Mouse (Mus musculus) kidney, embryonic 16.5 days (tissue): ENCODE results near the gene Supt6. TPM values are rescaled to one million over a fixed set of nuclear protein-coding genes. Genes with fewer than 3 reads are reported as not detected.

Experiments
- ATAC-seq: fragments of 200-750 bp; cut with Nextera tagmentation; 2 replicates; pipeline ENCODE4 v1.8.0; 2017; ENCODE audit warnings: moderate TSS enrichment; ENCODE audit not compliant: low FRiP score, low TSS enrichment
- H3K27ac ChIP-seq: fragments of 300-500 bp; sonication (generic); 2 replicates; pipeline ENCODE4 v1.5.1; 2014; ENCODE audit warnings: low read length
- H3K27me3 ChIP-seq: fragments of 300-500 bp; sonication (generic); 2 replicates; pipeline ENCODE4 v1.6.1; 2014; ENCODE audit warnings: low read length, control low read depth, mixed read lengths; ENCODE audit not compliant: insufficient read depth
- H3K36me3 ChIP-seq: fragments of 300-500 bp; sonication (generic); 2 replicates; pipeline ENCODE4 v1.6.1; 2014; ENCODE audit warnings: low read length, control low read depth, mixed read lengths; ENCODE audit not compliant: insufficient read depth
- H3K4me1 ChIP-seq: fragments of 300-500 bp; sonication (generic); 2 replicates; pipeline ENCODE4 v1.6.1; 2014; ENCODE audit warnings: low read length, control low read depth, mixed read lengths; ENCODE audit not compliant: insufficient read depth
- H3K4me2 ChIP-seq: fragments of 300-500 bp; sonication (generic); replicated peaks from 2 replicates; pipeline ENCODE4 v1.6.1; 2014; ENCODE audit warnings: low read depth, low read length
- H3K4me3 ChIP-seq: fragments of 300-500 bp; sonication (generic); 2 replicates; pipeline ENCODE4 v1.5.1; 2014; ENCODE audit warnings: mild to moderate bottlenecking, low read length
- H3K9ac ChIP-seq: fragments of 300-500 bp; sonication (generic); replicated peaks from 2 replicates; pipeline ENCODE4 v1.6.1; 2014; ENCODE audit warnings: low read length
- H3K9me3 ChIP-seq: fragments of 300-500 bp; sonication (generic); 2 replicates; pipeline ENCODE4 v1.6.1; 2016; ENCODE audit warnings: low read length, control low read depth
- WGBS: fragments of 180-500 bp; shearing (Covaris S2); extraction: QIAGEN DNeasy Blood & Tissue Kit; methylation state at CpG from one replicate; pipeline ENCODE4 v1.1.7; 2014; 5-methylcytosine and 5-hydroxymethylcytosine counted together
- polyA plus RNA-seq: library from polyadenylated mRNA; unstranded; fragments of >200 nt; fragmentation: Nextera tagmentation; extraction: Ambion mirVana; gene quantifications from 2 replicates; pipeline ENCODE4 v1.2.1, GENCODE M21; 2015

Gene Supt6
- polyA plus RNA-seq, 1 experiment from 2014 or later, result 31.5 TPM

DNA sequence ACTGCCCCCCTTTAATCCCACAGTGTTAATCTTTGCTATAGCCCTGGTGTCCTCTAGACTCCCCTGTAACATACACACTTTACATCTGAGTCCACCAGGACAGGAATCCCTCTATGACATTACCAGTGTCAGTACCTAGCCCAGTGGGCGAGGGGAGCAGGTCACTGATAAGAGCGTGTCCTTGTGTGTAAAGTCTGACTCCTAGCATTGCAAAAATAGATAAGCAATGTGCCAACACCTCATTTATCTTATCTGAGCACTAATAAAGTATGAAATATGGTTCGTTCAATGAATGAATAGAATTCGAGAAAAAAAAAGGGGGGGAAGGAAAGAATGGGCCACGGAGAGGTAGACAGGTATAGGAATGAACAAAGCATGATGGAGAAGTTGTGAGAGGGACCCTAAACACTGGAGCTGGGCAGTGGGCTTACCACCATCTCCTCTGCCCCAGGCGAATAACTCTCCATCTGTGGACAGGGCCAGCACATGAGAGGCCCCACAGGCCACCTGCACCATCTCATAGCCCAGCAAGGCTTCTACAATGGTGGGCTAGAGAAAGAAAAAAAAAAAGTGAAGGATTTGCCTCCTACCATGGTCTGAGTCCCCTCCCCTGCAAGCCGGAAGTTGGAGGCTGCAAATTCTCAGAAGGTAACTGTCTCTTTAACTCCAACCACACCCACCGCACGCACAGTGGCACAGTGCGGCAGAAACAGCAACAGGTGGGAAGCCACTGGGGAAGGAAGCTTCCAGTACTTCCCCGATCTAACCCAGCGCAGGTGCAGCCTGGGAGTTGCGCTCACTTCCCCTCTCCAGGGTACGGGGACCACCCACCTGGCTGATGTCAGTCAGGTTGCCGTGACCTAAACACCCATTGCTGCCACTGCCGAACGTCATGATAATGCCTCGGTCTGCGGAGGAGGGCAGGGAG, 77.0 kb downstream of the Supt6 start:
- Histone ChIP-seq H3K9ac (peak overlapping the region; percentile 38), H3K9me3 (no peaks in the 10 kb centered on the region), H3K27ac (no peak overlapping the region), H3K4me2 (peak overlapping the region; percentile 34; the same call in 1 of the 2 replicates), H3K4me3 (no peak overlapping the region), H3K4me1 (peaks cover 18% of the 10 kb centered on the region), H3K27me3 (no peaks in the 10 kb centered on the region), H3K36me3 (0 out of 2 replicates have a peak, but pooled peaks cover 5% of the 10 kb centered on the region)
- 55% methylated on average over 19 of the region's 19 CpGs for whole genome bisulfite sequencing
- no peak for ATAC-seq

DNA sequence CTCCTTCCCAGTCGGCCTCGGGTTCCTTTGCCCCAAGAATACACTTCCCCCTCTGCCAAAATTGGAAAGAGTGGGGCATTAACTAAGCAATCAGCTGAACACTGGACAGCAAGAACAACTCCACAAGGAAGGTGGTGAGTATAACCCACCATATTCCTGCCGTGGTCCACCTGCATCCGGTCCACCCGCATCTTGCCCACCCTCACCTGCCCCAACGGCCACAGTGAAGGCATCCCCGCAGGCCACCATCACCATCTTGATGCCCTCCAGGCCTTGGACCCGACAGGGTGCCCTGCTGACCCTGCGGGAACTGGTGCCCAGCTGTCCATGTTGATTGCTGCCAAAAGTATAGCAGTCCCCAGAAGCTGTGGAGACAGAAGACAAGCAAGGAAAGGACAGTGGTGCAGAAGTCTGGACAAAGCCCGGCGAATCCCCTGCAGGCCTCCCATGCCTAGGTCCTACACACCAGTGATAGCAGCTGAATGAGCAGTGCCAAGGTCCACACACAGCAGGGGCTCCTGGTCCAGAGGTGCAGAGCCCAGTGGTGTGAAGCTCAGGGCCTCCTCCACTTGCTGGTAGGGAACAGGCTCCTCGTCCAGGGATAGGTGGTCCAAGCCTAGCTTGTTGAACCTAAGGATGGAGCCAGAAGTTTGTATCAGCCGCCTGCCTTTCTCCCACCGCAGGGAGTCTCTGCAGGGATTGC, 78.4 kb downstream of the Supt6 start:
- H3K4me2 ChIP-seq, result no peak overlapping the region
- no peak overlapping the region for H3K27ac ChIP-seq

DNA sequence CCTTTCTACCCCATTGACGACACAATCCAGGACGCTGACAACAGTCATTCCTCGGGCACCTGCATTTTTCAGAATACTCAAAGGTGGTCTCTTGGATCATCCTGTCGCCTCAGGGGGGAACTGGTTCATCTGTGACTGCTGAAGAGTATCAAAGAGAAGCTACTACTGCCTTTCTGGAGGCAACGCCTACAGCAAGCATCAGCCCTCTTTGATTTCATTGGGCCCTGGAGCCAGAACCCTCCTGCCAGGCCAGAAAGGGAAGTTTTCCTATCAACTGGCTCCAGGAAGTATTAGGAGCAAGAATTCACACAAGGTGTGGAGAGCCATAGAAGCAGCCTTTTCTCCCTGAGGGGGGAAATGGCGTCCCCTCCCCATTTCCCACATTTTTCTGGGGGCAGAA, 79.1 kb downstream of the Supt6 start:
- Histone ChIP-seq H3K4me1 (peaks cover 36% of the 10 kb centered on the region), H3K27me3 (no peaks in the 10 kb centered on the region), H3K4me3 (no peak overlapping the region), H3K27ac (peak overlapping the region; percentile 97; the same call in 1 of the 2 replicates), H3K9me3 (no peaks in the 10 kb centered on the region), H3K36me3 (peaks cover 12% of the 10 kb centered on the region), H3K9ac (no peak overlapping the region), H3K4me2 (no peak overlapping the region)
- no peak for ATAC-seq
- 64% methylated on average over 6 of the region's 6 CpGs for WGBS

More for the DNA sequence above, 78.4 kb downstream of the Supt6 start:
- H3K36me3 ChIP-seq, result 0 out of 2 replicates have a peak, but pooled peaks cover 5% of the 10 kb centered on the region
- no peaks in the 10 kb centered on the region for H3K27me3 ChIP-seq
- 92% methylated on average over 14 of the region's 14 CpGs for WGBS
- H3K4me3 ChIP-seq, result no peak overlapping the region
- peaks cover 30% of the 10 kb centered on the region for H3K4me1 ChIP-seq
- no peak for ATAC-seq
- H3K9ac ChIP-seq, result no peak overlapping the region
- no peaks in the 10 kb centered on the region for H3K9me3 ChIP-seq

DNA sequence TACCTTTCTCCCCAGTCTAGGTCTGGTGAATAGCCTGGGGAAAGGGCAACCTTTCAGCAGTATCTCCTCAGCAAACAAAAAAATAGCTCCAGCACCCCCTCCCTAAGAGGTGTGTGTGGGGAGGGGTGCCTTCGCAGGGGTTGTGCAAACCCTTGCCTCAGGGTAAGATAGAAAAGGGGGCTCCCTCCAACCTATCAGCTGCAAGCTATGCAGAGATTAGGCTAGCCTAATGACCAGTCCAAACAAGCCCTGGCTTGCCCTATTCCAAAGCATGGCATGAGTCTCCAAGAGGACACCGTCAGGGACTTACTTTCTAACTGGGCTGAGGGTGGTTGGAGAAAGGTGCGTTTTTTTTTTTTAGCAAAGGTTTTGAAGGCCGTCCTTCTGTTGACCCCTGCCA, 79.6 kb downstream of the Supt6 start:
- Histone ChIP-seq H3K27ac (peak overlapping the region; percentile 97), H3K4me2 (peak overlapping the region; percentile 84), H3K9me3 (no peaks in the 10 kb centered on the region), H3K4me3 (peak overlapping the region; percentile 100), H3K9ac (peak overlapping the region; percentile 99), H3K36me3 (peaks cover 14% of the 10 kb centered on the region), H3K4me1 (peaks cover 36% of the 10 kb centered on the region), H3K27me3 (no peaks in the 10 kb centered on the region)
- ATAC-seq, result no peak
- 44% methylated on average over 4 of the region's 4 CpGs for WGBS

DNA sequence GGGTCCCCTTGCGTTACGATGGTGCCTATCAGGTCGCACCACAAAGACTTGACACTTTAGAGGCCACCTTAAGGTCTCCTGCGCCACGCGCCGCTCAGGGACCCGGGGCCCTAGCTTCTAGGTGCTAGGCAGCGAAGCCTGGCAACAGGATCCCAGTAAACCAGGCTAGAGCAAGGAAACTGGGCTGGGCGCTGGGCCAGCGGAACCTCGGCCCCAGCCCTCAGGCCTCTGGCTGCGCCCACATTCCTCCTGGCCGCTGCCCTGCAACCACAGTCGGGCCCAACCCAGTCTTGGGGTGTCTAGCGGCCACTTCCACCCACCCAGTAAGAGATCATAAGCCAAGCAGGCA, 80.1 kb downstream of the Supt6 start:
- peaks cover 35% of the 10 kb centered on the region for H3K4me1 ChIP-seq
- H3K9me3 ChIP-seq, result no peaks in the 10 kb centered on the region
- H3K4me3 ChIP-seq, result peak overlapping the region; percentile 100
- H3K27me3 ChIP-seq, result no peaks in the 10 kb centered on the region
- peak overlapping the region; percentile 99 for H3K9ac ChIP-seq
- H3K27ac ChIP-seq, result peak overlapping the region; percentile 97
- peak; percentile 7; the same call in 1 of the 2 replicates for ATAC-seq
- under 1% methylated on average over 16 of the region's 16 CpGs for WGBS
- peak overlapping the region; percentile 84 for H3K4me2 ChIP-seq
- peaks cover 15% of the 10 kb centered on the region for H3K36me3 ChIP-seq

DNA sequence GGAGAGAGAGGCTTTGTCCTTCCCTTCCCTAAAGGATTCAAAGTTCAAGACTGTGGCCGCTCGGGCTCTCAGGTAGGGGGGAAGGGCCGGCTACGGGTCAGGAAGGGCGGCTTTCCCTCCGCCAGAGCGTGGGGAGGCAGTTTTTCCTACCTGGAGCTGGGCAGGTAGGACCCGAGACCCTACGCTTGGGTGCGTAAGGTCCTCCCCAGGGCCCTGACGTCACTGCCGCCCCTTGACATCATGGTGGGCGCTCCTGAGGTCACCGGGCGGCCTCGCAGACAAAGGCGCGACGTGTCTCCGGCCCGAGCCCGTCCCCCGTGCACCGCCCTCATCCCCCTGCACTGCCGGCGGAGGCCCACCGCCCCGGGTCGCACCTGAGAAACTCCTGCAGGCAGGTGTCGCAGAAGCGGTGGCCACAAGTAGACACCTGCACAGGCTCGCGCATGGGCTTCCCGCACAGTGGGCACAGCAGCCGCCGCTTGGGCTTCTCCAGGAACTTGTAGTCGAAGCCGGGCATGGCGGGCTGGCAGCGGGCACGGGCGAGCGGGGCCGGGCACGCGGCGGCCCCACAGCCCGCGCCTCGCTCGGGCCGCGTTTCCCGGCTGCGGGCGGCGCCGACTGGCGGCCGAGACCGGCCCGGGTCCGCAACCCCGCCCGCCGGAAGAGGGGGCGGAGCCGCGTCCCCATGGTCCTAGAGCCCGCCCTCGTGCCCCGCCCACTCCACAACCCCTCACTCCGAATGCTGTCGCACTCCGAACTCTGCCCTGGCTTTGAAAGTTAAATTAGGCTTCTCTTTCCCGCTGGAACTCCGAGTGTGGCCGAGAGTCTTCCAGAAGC, 80.6 kb downstream of the Supt6 start, which contains the start of gene Traf4:
Traf4 (minus strand) TSS at position 666 of the 837 bp plus-strand sequence.
- peaks cover 33% of the 10 kb centered on the region for H3K4me1 ChIP-seq
- peak within 1 kb of the TSS; percentile 97 for H3K27ac ChIP-seq
- peaks cover 20% of the 10 kb centered on the region for H3K36me3 ChIP-seq
- WGBS, result under 1% methylated on average over 71 of the region's 78 CpGs
- H3K9ac ChIP-seq, result peak within 1 kb of the TSS; percentile 99
- H3K4me2 ChIP-seq, result peak within 1 kb of the TSS; percentile 84
- H3K27me3 ChIP-seq, result no peaks in the 10 kb centered on the region
- H3K4me3 ChIP-seq, result peak within 1 kb of the TSS; percentile 100
- no peaks in the 10 kb centered on the region for H3K9me3 ChIP-seq
- ATAC-seq, result peak; percentile 80

DNA sequence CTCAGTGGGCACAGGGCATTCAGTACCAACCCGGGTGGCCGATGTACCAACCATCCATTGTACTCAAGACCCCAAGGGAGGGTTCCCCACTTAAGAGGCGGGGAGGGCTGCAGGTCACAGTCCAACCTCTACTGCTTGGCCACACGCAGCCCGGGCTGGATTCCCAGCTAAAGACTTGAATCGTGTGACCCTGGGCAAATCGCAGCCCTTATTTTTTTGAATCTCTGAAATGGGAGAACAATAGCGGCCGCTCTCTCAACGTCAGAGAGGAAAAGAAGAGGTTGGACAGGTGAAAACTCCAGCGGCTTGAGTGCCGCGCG, 81.2 kb downstream of the Supt6 start:
- Histone ChIP-seq H3K27ac (peak overlapping the region; percentile 97), H3K27me3 (no peaks in the 10 kb centered on the region), H3K4me2 (peak overlapping the region; percentile 84), H3K9me3 (no peaks in the 10 kb centered on the region), H3K36me3 (peaks cover 26% of the 10 kb centered on the region), H3K9ac (peak overlapping the region; percentile 99), H3K4me1 (peaks cover 36% of the 10 kb centered on the region), H3K4me3 (peak overlapping the region; percentile 100)
- ATAC-seq, result no peak
- WGBS, result 0% methylated on average over 14 of the region's 14 CpGs

DNA sequence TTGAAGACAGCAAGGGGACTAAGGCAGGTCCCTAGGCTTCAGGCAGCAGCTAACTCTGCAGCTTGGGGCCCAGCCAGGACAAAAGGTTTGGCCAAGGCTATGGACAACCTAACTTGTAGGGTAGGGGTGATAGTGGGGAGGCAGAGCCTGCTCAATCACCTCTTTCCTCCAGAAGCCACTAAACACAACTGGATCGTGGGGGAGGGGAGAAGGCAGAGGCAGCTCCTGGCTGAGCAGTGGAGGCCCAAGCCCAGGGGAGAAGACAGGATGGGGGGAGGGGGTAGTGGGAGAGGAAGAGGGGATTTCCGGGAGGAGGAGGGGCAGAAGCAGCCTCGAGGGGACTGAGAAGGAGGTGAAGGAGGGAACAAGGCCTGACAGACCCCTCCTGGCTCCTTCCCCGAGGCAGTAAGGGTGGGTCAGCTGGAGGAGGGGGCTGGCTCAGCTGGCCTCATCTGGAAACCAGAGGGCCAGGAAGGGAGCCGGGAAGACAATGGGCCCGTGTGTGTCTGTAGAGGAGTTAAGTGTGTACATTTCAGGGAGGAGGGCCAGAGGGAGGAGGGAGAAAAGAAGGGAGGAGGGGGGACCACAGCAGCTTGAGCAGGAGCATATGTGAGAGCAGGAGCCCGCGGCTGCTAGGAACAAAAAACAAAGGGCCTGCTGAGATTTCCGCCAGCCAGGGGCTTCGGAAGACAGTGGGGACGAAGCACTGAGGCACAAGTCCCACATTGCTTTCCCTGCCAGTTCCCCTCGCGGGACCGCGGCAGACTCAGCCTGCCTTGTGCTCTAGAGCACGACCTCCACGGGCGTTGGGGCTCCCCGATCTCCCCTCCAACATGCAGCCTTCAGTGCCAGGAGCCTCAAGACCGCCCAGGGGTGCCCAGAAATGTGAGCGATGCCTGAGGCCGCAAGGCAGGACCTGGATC, 81.8 kb downstream of the Supt6 start:
- WGBS, result under 1% methylated on average over 22 of the region's 22 CpGs
- Histone ChIP-seq H3K4me3 (peak overlapping the region; percentile 100), H3K9me3 (no peaks in the 10 kb centered on the region), H3K9ac (peak overlapping the region; percentile 99), H3K36me3 (peaks cover 28% of the 10 kb centered on the region), H3K27me3 (no peaks in the 10 kb centered on the region), H3K4me1 (peaks cover 40% of the 10 kb centered on the region), H3K4me2 (peak overlapping the region; percentile 84), H3K27ac (peak overlapping the region; percentile 97)
- ATAC-seq, result peak; percentile 61
